Mouse (Mus musculus): ENCODE data around the gene Cast.

Gene Cast

GRCm38 (mm10) chr13:74808152-74808929, at the start of gene Cast:
Gene Cast, minus strand, starts transcription at chr13:74808810.
- peak; percentile 54 for DNase-seq (ENCODE audit: low spot score)

DNA sequence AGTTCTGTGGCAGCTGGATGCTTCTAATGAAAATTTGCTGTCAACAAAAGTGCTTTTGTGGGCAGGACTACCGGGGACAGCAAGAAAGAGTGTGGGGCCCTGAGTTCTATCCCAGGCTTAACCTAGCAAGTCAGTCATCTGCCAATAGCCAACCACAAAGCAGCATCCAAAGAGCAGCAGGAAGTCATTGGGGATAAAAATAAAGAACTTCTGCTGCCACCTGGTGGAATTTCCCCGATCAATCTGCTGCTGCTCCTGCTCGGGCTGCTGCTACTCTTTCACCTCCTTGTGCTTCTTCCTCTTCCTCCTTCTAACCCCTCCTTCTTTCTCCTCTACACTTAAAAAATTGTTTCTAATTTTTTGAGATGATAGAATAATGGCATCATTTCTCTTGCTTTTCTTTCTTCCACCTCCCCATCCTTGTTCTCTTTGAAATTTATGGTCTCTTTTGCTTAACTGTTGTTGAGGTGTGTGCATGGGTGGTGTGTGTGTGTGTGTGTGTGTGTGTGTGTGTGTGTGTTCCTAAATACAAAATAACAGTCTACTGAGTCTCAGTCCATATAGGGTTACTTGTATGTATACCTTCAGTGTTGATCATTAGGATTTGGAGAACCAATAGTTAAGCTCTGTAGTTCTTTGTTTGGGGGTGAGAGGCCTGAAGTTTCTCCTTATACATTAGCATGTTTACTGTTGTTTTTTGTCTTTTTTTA, 45.9 kb upstream of the Cast start:
- peak; percentile 46 for DNase-seq (ENCODE audit: low spot score)

DNA sequence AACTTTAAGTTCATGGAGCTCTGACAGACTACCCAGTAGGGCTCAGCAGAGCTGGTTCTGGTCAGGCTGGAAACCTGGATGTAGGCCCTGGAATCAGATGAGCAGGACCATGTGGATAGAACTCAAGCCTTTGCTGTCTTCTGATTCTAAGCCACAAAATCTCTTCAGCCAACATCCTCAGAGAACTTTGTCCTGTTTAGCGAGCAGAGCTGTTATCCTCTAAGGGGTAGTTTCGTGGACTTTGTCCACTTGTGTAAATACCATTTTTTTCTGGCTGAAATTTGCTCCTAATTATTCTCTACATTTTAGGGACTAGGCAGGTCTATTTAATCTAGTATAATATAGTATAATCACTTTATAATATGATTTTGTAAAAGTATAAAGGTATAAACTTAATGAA, 42.2 kb upstream of the Cast start:
- no peak for DNase-seq (ENCODE audit: low spot score)

GRCm38 (mm10) chr13:74845886-74846285, 37.3 kb upstream of the Cast start:
- DNase-seq (ENCODE audit: low spot score), result no peak

- no peak for DNase-seq (ENCODE audit: low spot score)
These were observed 25.9 kb upstream of the Cast start for GRCm38 (mm10) chr13:74834543-74834942.

DNA sequence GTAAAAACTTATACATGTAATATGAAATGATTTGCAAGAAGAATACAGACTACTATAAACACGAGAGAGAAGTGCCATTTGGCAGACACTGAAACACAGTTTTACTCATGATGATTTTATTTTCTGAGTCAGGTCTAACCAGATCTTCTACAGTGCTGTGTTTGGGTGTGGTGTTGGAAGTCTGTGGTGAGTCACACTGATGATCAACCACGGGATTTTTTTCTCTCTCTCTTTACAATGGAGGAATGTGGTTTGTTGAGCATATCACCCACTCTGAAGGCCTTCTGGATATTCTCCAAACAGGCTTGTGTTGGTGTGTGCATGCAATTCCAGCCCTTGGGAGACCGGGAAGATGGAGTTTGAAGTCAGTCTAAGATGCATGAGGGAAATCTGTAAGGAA, 13.5 kb upstream of the Cast start:
- no peak for DNase-seq (ENCODE audit: low spot score)

DNA sequence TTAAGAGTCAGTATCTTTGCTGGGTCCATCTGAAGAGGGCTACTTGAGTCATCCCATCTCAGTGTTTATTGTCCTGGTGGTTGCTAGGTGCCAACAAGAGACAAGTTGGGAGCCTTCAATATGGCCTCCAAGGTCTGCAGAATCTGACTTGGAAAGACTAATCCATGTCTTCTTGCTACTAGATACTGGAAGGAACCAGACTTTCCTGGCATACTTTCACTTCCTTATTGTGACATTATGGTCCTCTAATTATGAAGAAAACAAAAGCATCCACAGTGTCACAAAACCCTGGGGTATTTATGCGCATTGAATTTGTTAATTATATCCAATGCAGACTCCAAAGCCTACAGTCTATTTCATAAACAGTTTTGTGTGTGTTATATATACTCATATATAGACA, 7.1 kb upstream of the Cast start:
- no peak for DNase-seq (ENCODE audit: low spot score)

DNA sequence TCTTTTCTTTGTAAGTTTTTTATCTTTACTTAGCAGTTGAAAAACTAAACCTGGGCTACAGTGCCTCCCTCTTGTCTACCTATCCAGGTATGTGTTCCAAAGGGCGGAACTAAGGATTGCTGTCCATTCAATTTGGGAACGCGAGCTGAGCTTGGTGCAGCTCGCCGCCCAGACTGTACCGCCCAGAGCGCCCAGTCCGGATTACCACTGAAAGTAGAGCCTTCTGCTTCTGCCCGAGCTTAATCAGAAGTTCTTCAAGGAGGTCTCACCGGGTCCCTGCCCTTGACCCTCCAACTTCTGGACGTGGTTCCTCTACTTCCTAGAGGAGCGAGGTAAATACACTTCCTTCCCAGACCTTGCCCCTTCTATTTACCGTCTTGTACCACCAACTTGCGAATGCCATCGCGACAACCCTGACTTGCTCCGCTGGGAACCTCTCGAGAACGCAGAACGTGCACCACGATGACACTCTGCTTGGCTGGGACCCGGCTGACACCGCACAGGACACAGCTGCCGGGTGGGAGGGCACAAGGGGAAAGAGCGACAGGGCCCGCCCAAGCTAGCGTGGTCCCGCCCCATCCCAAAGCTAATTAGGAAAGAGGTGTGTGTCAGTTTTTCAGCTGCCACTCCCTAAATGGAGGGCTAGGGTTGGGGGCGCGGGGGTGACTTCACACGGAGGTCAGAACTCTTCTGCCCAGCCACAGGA, 1.0 kb downstream of the Cast start:
- peak; percentile 71 for DNase-seq (ENCODE audit: low spot score)

DNA sequence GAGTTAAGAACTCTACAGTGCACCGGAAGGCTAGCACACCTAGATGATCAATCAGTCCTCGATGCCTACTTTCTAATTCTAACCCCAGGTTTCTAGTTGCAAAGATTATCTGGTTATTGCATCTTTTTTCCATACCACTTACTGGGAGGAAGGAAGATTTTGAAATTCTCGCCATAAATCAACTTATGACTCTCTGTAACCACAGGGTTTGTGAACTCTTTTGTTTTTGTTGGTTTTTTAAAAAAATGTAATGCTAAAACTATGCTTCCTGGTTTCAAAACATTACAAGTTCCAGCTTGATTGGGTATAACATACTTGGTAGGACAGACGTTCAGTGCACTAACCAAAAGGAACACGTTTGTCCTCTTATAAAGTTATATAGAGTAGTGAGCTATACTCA, 1.7 kb downstream of the Cast start:
- no peak for DNase-seq (ENCODE audit: low spot score)

- DNase-seq (ENCODE audit: low spot score), result no peak
These were observed 14.2 kb downstream of the Cast start for GRCm38 (mm10) chr13:74794435-74794834.

DNA sequence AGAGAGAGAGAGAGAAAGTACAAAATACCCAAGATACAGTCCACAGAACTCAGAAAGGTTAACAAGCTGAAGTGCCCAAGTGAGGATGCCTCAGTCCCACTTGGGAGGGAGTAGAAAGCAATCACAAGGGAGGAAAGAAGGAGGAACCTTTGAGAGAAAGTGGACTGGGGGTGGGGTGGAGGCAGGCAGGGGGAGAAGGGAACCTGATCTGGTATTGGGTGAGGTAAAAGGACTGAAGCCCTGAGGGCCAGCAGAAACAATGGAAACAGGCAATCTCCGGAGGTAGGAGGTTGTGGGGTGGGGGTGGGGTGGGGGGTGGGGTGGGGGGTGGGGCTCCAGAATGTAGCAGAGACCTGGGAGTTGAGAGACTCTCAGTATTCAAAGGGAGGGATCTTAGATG, 20.9 kb downstream of the Cast start:
- DNase-seq (ENCODE audit: low spot score), result no peak

- DNase-seq (ENCODE audit: low spot score), result no peak
These were observed 36.5 kb downstream of the Cast start for GRCm38 (mm10) chr13:74772151-74772550.

DNA sequence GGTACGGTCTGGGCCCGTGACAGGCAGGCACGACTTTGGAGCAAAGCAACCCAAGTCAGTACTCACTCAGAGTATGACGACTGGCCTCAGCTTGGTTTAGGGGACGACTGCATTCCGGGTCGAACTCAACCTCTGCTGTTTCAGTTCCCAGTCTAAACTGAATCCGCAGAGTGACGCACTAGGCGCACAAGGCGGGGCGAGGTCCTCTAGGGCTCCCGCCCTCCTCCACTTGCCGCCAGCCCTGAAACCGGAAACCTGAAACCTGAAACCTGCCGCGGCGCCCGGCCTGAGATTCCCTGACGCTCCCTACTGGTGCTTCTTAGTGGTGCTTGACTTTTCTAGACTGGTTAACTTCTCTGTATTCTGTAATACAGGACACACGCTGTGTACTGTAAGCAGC, 38.1 kb downstream of the Cast start:
- peak; percentile 89 for DNase-seq (ENCODE audit: low spot score)

- DNase-seq (ENCODE audit: low spot score), result no peak
These were observed 38.7 kb downstream of the Cast start for GRCm38 (mm10) chr13:74769871-74770270.

DNA sequence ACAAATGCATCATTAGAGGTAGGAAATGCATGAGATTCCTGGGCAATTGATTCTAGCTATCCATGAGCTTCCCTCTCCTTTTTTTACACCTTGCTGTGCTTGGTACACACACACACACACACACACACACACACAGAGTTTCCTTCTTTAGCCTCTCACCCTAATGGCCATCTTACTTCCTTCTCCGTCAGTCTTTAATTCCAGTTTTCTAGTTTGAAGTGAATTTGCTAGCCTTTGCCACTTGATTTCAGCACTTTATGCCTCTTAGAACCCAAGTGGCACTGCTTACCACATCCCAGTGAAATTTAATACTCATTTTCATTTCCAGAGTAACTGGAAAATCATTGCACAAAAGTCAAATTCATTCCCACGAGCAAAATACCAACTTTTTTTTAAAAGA, 41.4 kb downstream of the Cast start:
- no peak for DNase-seq (ENCODE audit: low spot score)

DNA sequence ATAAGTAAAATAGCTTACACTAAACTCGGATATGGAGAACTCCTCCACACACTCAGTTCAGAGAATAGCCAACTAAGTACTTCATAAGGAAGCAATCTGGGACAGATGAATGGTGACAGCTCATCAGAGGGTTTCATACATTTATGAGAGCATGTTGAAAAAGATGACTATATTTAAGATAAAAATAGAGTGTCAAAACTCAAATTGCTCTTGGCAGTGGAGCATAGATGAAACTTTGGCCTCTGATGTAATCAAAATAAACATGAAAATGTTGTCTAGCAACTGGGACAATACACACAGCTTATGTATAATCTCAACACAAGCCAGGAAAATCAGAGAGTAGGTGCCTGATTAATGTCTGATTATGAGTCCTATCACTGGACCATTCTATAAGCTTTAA, 45.9 kb downstream of the Cast start:
- no peak for DNase-seq (ENCODE audit: low spot score)

- DNase-seq (ENCODE audit: low spot score), result no peak
These were observed 49.5 kb downstream of the Cast start for GRCm38 (mm10) chr13:74759152-74759551.

GRCm38 (mm10) chr13:74743219-74743618, 65.4 kb downstream of the Cast start:
- DNase-seq (ENCODE audit: low spot score), result no peak

GRCm38 (mm10) chr13:74736396-74736795, 72.2 kb downstream of the Cast start:
- DNase-seq (ENCODE audit: low spot score), result no peak

GRCm38 (mm10) chr13:74735834-74736233, 72.8 kb downstream of the Cast start:
- no peak for DNase-seq (ENCODE audit: low spot score)

DNA sequence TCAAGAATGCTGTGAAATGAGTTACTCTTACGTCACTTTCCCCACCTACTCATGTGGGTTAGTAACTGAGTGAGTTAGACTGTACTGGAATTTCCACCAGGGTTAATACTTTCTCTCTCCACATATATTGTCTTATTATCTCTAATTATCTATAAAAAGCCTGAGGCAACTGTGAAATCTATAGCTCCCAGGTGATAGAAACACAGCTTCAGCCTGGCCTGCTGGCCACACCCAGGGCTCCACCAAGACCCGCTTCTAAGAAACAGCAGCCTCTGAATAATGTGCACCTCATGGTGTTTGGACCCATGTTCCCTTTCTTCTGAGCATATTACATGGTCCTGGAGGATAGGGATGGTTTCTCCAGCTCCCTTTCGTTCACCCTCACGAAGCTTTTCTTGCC, 74.9 kb downstream of the Cast start:
- DNase-seq (ENCODE audit: low spot score), result no peak

- no peak for DNase-seq (ENCODE audit: low spot score)
These were observed 89.6 kb downstream of the Cast start for GRCm38 (mm10) chr13:74719002-74719401.

DNA sequence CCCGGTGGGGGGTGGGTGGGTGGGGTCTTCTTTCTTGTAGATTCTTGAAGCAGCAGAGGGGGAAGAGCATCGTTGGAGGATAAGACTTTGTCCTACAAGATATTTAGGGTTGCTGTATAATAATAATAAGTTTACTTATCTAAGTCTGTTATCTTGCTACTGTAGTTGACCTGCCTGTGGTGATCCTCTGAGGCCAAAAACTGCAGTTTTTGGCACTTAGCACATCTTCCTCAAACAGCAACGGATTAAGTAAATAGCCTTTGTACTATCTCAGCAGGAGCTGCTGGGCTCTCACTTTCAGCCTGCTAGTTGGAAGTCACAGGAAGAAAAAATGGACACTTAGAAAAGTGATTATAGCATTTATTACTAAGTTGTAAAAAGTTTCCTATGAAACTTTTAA, 112.4 kb downstream of the Cast start:
- no peak for DNase-seq (ENCODE audit: low spot score)
